Mouse (Mus musculus): ENCODE results near the gene Retreg1.

The Retreg1 gene

DNA sequence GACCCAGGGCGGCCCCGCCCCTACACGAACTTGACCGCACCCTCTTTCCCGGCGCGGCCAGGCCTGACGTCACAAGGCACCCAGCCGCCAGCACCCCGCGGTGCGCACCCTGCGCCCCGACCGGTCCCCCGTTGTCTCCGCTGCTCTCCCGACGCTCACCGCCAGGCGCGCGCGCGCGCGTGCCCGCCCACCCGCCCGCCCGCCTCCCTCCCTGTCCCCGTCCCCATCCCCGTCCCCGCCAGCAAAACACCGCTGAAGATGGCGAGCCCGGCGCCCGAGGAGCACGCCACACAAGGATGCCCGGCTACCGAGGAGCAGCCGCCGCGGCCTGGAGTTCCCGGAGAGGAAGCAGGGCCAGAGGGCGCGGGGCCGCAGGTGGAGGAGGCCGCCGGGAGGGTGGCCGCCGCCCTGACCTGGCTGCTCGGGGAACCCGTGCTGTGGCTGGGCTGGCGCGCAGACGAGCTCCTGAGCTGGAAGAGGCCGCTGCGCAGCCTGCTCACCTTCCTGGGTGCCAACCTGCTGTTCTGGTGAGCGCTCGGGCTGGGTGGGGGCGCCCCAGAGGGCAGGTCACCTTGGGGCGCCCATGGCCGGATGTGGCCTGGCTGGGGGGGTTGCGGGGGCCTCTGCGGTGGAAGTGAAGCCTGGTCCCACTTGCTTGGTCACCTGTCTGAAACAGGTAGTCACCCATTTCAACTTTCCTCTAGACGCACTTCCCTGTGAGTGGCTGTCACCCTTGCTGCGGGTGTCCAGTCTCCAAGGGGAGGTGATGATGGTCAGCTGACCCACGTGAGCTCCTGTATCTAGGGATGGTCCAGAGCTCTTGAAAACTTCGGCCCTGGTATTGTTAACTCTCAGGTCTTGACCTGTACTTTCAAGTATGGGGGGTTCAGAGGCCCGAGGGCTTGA, at the start of gene Retreg1:
Gene Retreg1 (plus strand): TSS at position 95 of the 906 bp plus-strand sequence.
- peak; percentile 86 for DNase-seq

GRCm38 (mm10) chr15:25794123-25794522, 48.9 kb upstream of the Retreg1 start:
- no peak for DNase-seq

- no peak for DNase-seq
Observed at GRCm38 (mm10) chr15:25795496-25795895, 47.5 kb upstream of the Retreg1 start.

DNA sequence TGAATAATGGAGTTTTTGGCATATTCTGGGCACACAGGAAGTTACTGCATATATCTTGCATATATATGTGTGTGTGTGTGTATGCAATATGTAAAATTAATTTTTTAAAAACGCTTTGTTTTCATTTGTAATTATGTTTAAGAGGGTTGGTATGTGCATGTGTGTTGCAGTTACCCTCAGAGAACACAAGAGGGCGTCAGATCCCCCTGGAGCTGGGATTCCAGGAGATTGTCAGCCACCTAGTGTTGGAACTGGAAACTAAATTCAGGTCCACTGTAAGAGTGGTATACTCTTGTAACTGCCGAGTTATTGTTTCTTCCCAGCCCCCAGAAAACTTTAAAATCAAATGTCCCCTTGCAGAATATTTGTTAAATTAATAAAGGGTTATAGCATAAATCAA, 46.6 kb upstream of the Retreg1 start:
- peak; percentile 46 for DNase-seq

DNA sequence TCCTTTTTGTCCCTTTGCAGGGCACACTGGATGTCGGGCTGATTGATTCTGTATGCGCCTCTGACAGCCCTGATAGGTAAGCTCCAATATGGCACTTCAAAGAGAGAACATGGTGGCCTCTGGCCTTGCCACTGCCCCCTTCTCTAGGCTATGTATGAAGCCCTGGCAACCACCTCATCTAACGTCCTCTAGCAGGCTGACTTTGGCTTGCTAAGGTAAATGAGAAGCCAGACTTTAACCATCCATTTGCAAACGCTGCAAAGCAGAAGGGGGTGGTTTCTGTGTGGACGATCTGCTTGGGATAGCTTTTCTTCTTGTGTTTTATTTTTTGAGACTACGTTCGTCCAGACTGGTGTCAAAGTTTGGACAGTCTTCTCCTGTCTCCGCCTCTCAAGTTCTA, 45.8 kb upstream of the Retreg1 start:
- DNase-seq: no peak

GRCm38 (mm10) chr15:25797888-25798287, 45.1 kb upstream of the Retreg1 start:
- no peak for DNase-seq

DNA sequence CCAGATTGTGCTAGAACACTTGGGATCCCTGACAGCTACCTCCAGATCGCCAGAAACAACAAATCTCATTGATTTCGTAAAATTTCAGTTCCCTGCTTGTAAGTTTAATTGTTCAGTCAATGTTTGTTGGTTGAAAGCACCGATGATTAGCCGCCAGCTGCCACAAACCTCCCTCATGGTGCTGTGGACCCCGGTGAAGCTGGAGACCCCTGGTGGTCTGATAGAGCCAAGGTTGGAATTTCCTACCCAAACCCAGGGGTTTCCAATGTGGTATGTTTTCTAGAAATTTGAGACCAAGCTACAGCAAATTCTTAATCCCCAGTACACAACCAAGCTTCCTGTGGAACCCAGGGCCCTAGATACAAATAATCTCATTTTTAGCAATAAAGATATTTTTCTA, 41.3 kb upstream of the Retreg1 start:
- no peak for DNase-seq

GRCm38 (mm10) chr15:25802194-25802593, 40.8 kb upstream of the Retreg1 start:
- DNase-seq: no peak

- DNase-seq: no peak
Observed at GRCm38 (mm10) chr15:25803111-25803510, 39.9 kb upstream of the Retreg1 start.

GRCm38 (mm10) chr15:25805336-25806110, 37.5 kb upstream of the Retreg1 start:
- peak; percentile 80 for DNase-seq

GRCm38 (mm10) chr15:25806363-25806762, 36.6 kb upstream of the Retreg1 start:
- no peak for DNase-seq

DNA sequence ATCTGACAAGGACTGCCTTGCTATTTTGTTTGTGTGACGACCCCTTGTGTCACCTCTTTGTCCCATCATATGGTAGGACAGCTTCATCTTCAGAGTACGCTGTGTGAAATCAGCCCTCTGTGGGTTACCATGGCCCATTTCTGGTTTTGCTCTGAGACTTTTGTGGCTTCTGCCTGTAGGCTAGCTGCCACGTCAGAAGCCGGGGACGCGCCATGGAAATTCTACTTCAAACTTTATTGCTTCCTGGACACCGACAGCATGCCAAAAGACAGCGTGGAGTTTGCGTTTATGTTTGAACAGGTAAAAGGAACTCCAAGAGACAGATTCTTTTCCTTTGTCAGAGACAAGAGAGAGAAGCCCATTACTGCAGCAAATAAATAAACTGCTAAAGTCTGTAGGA, 36.1 kb upstream of the Retreg1 start:
- DNase-seq: no peak

DNA sequence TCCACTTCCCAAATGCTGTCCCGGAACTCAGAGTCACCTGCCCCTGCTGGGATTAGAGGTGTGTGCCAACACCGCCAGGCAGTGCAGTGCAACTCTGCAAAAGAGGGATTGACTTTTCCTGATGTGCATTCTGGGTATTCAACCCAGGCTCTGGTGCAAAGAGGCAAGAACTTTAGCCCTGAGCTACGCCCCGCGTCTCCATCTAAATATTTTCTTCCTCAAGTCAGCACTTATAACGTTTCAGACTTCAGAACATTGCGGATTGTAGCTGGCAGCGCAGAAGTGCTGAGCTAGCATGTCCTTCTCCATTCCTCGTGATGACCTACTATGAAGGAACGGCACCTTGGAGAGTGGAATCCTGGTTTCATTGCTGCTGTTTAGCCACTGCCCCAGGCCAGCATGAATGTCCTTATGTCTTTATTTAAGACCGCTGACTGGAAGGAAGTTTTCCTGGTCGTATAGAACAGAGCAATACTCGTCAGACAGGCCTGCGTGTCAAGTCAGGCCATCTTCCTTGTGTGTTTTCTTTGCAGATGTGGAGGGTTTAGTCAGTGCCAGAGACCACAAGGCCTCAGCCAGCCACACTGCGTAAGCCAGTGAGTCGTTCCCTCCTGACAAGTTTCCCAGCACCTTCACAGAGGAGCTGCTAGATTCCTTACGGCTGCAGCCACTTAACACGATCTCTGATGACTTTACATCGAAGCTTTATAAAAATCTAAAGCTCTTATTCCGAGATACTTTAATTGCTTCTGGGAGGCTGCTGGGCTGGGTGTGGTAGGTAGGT, 34.1 kb upstream of the Retreg1 start:
- DNase-seq: no peak

GRCm38 (mm10) chr15:25809669-25810068, 33.3 kb upstream of the Retreg1 start:
- DNase-seq: peak; percentile 44

- no peak for DNase-seq
Observed at GRCm38 (mm10) chr15:25811834-25812250, 31.1 kb upstream of the Retreg1 start.

DNA sequence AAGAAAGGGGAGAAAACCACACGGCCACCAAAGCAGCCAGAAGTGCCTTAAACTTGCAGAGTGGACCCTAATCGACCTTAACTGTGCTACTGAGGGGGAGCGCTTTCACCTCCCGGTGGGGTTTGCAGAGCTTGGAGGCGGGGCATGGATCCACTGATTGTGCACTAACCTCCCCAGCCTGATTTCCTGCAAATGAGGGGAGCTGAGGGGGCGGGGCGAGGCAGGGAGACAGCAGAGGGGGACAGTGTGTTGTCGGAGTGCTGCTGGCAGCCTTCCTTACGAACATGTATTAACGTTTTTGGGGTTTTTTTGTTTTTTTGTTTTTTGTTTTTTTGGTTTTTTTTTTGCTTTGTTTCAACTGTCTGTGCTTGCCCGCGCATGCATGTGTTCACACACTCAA, 30.5 kb upstream of the Retreg1 start:
- no peak for DNase-seq

DNA sequence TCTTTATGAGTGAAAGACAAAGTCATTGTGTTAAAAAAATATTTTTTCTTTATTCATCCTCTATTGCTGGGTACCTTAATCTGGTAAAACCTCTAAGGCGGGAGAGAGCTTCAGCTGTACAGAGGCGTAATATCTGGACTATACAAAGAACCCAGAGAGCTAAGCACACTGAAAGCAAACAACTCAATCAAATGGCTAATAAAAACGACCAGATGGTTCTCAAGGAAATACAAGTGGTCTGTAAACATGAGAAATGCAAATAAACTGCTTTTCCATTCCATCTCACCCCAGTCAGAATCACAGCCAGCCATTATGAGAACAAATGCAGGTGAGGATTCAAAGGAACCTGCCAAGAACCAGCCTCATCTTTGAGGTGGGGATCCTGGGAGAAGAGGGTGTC, 28.4 kb upstream of the Retreg1 start:
- no peak for DNase-seq

DNA sequence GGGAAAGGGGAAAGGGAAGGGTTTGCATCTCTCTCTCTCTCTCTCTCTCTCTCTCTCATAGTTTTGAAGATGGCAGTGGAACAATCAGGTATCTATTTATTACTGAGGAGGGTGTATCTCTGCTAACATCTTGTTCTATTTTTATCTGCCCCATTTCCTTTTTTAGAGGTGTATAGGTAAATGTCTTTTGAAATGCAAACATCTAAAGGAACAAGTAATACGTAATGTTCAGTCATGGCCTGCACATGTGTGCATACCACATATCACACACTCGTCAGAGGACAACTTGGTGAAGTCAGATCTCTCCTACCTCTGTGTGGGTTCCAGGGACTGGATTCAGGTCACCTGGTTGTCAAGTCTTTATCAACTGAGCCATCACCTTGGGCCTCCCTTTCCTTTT, 25.8 kb upstream of the Retreg1 start:
- DNase-seq: no peak

DNA sequence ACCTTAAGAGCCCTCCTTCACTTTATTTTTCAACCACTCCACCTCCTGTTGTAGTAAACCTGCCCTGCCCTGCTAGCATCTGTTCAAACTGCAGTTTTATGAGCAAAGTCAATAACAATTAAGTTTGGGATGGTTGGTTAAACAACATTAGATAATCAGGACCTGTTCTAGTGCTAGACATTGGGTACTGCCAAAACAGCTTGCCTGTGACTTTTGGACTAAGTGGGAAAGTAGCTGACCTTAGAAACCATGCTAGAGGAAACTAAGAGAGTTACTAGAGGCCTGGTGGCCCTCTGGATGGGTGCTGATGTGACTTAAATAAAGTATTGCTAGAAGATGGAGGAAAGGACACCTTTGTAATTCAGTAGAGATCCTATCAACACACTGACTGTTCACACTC, 21.0 kb upstream of the Retreg1 start:
- no peak for DNase-seq

- no peak for DNase-seq
Observed at GRCm38 (mm10) chr15:25822656-25823055, 20.3 kb upstream of the Retreg1 start.

DNA sequence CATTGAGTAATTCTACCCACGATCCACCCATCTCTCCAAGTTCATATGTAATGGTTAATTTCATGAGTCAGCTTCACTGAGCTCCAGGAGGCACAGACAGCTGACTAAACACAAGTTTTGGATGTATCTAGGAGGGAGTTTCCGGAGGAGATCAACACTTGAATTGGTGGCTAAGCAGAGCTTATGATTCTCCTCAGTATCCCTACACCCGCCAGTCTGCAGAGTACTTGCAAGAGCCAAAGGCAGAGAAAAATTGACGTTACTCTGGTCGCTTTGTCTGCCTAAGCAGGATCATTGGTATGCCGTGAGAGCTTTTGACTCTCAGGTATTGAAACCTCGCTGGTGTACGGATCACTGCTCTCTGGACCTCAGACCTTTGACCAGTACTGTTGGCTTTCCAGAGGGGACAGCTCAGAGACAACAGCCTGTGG, 16.4 kb upstream of the Retreg1 start:
- no peak for DNase-seq

- DNase-seq: no peak
Observed at GRCm38 (mm10) chr15:25828464-25828863, 14.5 kb upstream of the Retreg1 start.

- no peak for DNase-seq
Observed at GRCm38 (mm10) chr15:25830426-25830825, 12.6 kb upstream of the Retreg1 start.
